Mouse (Mus musculus) lung, embryonic 16.5 days (tissue): Measurements from ENCODE around the gene Ptpro. TPM values are rescaled to one million over a fixed set of nuclear protein-coding genes. Genes with fewer than 3 reads are reported as not detected.

Source experiments
- ATAC-seq: fragments of 200-750 bp; cut with Nextera tagmentation; 2 replicates; pipeline ENCODE4 v1.8.0; 2017; ENCODE audit warnings: low read depth, mild to moderate bottlenecking, moderate library complexity
- H3K27ac ChIP-seq: fragments of 300-500 bp; sonication (generic); 2 replicates; pipeline ENCODE4 v1.5.1; 2014; ENCODE audit warnings: mild to moderate bottlenecking, control low read depth, low read length
- H3K27me3 ChIP-seq: fragments of 300-500 bp; sonication (generic); 2 replicates; pipeline ENCODE4 v1.6.1; 2014; ENCODE audit warnings: low read depth, low read length, mixed read lengths; ENCODE audit not compliant: control insufficient read depth, insufficient read depth
- H3K36me3 ChIP-seq: fragments of 300-500 bp; sonication (generic); 2 replicates; pipeline ENCODE4 v1.6.1; 2014; ENCODE audit warnings: low read length; ENCODE audit not compliant: control insufficient read depth, insufficient read depth
- H3K4me1 ChIP-seq: fragments of 300-500 bp; sonication (generic); replicated peaks from 2 replicates; pipeline ENCODE4 v1.6.1; 2014; ENCODE audit warnings: low read length, mixed read lengths; ENCODE audit not compliant: control insufficient read depth, insufficient read depth
- H3K4me2 ChIP-seq: fragments of 300-500 bp; sonication (generic); 2 replicates; pipeline ENCODE4 v1.6.1; 2014; ENCODE audit warnings: low read depth, low read length, control low read depth
- H3K4me3 ChIP-seq: fragments of 300-500 bp; sonication (generic); 2 replicates; pipeline ENCODE4 v1.5.1; 2014; ENCODE audit warnings: mild to moderate bottlenecking, low read length, control low read depth
- H3K9ac ChIP-seq: fragments of 300-500 bp; sonication (generic); 2 replicates; pipeline ENCODE4 v1.6.1; 2014; ENCODE audit warnings: low read length, control low read depth
- H3K9me3 ChIP-seq: fragments of 300-500 bp; sonication (generic); 2 replicates; pipeline ENCODE4 v1.6.1; 2016; ENCODE audit warnings: low read length; ENCODE audit not compliant: control insufficient read depth
- WGBS: fragments of 180-500 bp; shearing (Covaris S2); extraction: QIAGEN DNeasy Blood & Tissue Kit; methylation state at CpG from one replicate; pipeline ENCODE4 v1.1.7; 2014; 5-methylcytosine and 5-hydroxymethylcytosine counted together
- polyA plus RNA-seq: library from polyadenylated mRNA; unstranded; fragments of >200 nt; fragmentation: Nextera tagmentation; extraction: Ambion mirVana; gene quantifications from 2 replicates; pipeline ENCODE4 v1.2.1, GENCODE M21; 2015

The Ptpro gene
- polyA plus RNA-seq, 1 experiment from 2014 or later = 2.3 TPM

- Histone ChIP-seq H3K9ac (no peak overlapping the region), H3K4me3 (no peak overlapping the region), H3K4me2 (no peak overlapping the region), H3K27ac (no peak overlapping the region), H3K36me3 (no peaks in the 10 kb centered on the region), H3K27me3 (peaks cover 20% of the 10 kb centered on the region), H3K4me1 (no peaks in the 10 kb centered on the region), H3K9me3 (no peaks in the 10 kb centered on the region)
- whole genome bisulfite sequencing = 9% methylated on average over 7 of the region's 7 CpGs
- no peak for ATAC-seq
Observed at GRCm38 (mm10) chr6:137253415-137253814, 1.3 kb downstream of the Ptpro start.

- ATAC-seq = no peak
- Histone ChIP-seq H3K36me3 (no peaks in the 10 kb centered on the region), H3K27me3 (no peaks in the 10 kb centered on the region), H3K4me1 (no peaks in the 10 kb centered on the region), H3K9ac (no peak overlapping the region), H3K9me3 (peaks cover 4% of the 10 kb centered on the region), H3K4me2 (no peak overlapping the region), H3K27ac (no peak overlapping the region), H3K4me3 (no peak overlapping the region)
- WGBS = 100% methylated on average over 1 of the region's 1 CpGs
Observed at GRCm38 (mm10) chr6:137261033-137261432, 8.9 kb downstream of the Ptpro start.

GRCm38 (mm10) chr6:137262087-137262486 is 10.0 kb downstream of the Ptpro start:
- 65% methylated on average over 3 of the region's 3 CpGs for WGBS
- no peaks in the 10 kb centered on the region for H3K4me1 ChIP-seq
- peaks cover 4% of the 10 kb centered on the region for H3K9me3 ChIP-seq
- H3K27me3 ChIP-seq = no peaks in the 10 kb centered on the region
- H3K4me3 ChIP-seq = no peak overlapping the region
- ATAC-seq = no peak
- no peaks in the 10 kb centered on the region for H3K36me3 ChIP-seq
- no peak overlapping the region for H3K27ac ChIP-seq
- H3K4me2 ChIP-seq = no peak overlapping the region
- H3K9ac ChIP-seq = no peak overlapping the region

GRCm38 (mm10) chr6:137268019-137268418 is 15.9 kb downstream of the Ptpro start:
- no peak overlapping the region for H3K27ac ChIP-seq
- no peak for ATAC-seq
- no peaks in the 10 kb centered on the region for H3K9me3 ChIP-seq
- no peak overlapping the region for H3K9ac ChIP-seq
- no peak overlapping the region for H3K4me2 ChIP-seq
- 59% methylated on average over 8 of the region's 8 CpGs for WGBS
- no peaks in the 10 kb centered on the region for H3K27me3 ChIP-seq
- no peaks in the 10 kb centered on the region for H3K4me1 ChIP-seq
- H3K36me3 ChIP-seq = no peaks in the 10 kb centered on the region
- no peak overlapping the region for H3K4me3 ChIP-seq

- Histone ChIP-seq H3K27me3 (no peaks in the 10 kb centered on the region), H3K9ac (no peak overlapping the region), H3K4me3 (no peak overlapping the region), H3K36me3 (no peaks in the 10 kb centered on the region), H3K9me3 (no peaks in the 10 kb centered on the region), H3K27ac (no peak overlapping the region), H3K4me2 (no peak overlapping the region), H3K4me1 (no peaks in the 10 kb centered on the region)
- no peak for ATAC-seq
- WGBS = 74% methylated on average over 10 of the region's 10 CpGs
Observed at GRCm38 (mm10) chr6:137268592-137268991, 16.5 kb downstream of the Ptpro start.

- Histone ChIP-seq H3K36me3 (no peaks in the 10 kb centered on the region), H3K27ac (no peak overlapping the region), H3K9ac (no peak overlapping the region), H3K4me1 (no peaks in the 10 kb centered on the region), H3K4me3 (no peak overlapping the region), H3K9me3 (no peaks in the 10 kb centered on the region), H3K4me2 (no peak overlapping the region), H3K27me3 (no peaks in the 10 kb centered on the region)
- ATAC-seq = no peak
- 90% methylated on average over 8 of the region's 8 CpGs for WGBS
Observed at GRCm38 (mm10) chr6:137272513-137272912, 20.4 kb downstream of the Ptpro start.

GRCm38 (mm10) chr6:137277587-137277994 is 25.5 kb downstream of the Ptpro start:
- H3K27me3 ChIP-seq = peaks cover 6% of the 10 kb centered on the region; the same call in 1 of the 2 replicates
- H3K36me3 ChIP-seq = no peaks in the 10 kb centered on the region
- H3K4me3 ChIP-seq = no peak overlapping the region
- no peak overlapping the region for H3K27ac ChIP-seq
- H3K9ac ChIP-seq = no peak overlapping the region
- 45% methylated on average over 12 of the region's 12 CpGs for WGBS
- no peak for ATAC-seq
- no peaks in the 10 kb centered on the region for H3K4me1 ChIP-seq
- no peak overlapping the region for H3K4me2 ChIP-seq
- no peaks in the 10 kb centered on the region for H3K9me3 ChIP-seq

- H3K4me3 ChIP-seq = no peak overlapping the region
- 76% methylated on average over 7 of the region's 7 CpGs for WGBS
- H3K9ac ChIP-seq = no peak overlapping the region
- no peaks in the 10 kb centered on the region for H3K9me3 ChIP-seq
- H3K4me1 ChIP-seq = no peaks in the 10 kb centered on the region
- no peak for ATAC-seq
- peaks cover 6% of the 10 kb centered on the region; the same call in 1 of the 2 replicates for H3K27me3 ChIP-seq
- H3K4me2 ChIP-seq = no peak overlapping the region
- H3K27ac ChIP-seq = no peak overlapping the region
- no peaks in the 10 kb centered on the region for H3K36me3 ChIP-seq
Observed at GRCm38 (mm10) chr6:137279576-137279975, 27.5 kb downstream of the Ptpro start.

- H3K36me3 ChIP-seq = no peaks in the 10 kb centered on the region
- H3K4me1 ChIP-seq = no peaks in the 10 kb centered on the region
- no peak overlapping the region for H3K4me3 ChIP-seq
- no peak for ATAC-seq
- WGBS = 76% methylated on average over 6 of the region's 6 CpGs
- H3K9ac ChIP-seq = no peak overlapping the region
- H3K27me3 ChIP-seq = peaks cover 6% of the 10 kb centered on the region; the same call in 1 of the 2 replicates
- no peak overlapping the region for H3K27ac ChIP-seq
- H3K9me3 ChIP-seq = no peaks in the 10 kb centered on the region
- H3K4me2 ChIP-seq = no peak overlapping the region
Observed at GRCm38 (mm10) chr6:137281541-137282049, 29.5 kb downstream of the Ptpro start.

GRCm38 (mm10) chr6:137282050-137282449 is 29.9 kb downstream of the Ptpro start:
- H3K4me1 ChIP-seq = no peaks in the 10 kb centered on the region
- ATAC-seq = no peak
- no peaks in the 10 kb centered on the region for H3K9me3 ChIP-seq
- H3K9ac ChIP-seq = no peak overlapping the region
- 64% methylated on average over 7 of the region's 7 CpGs for WGBS
- H3K36me3 ChIP-seq = no peaks in the 10 kb centered on the region
- H3K27ac ChIP-seq = no peak overlapping the region
- peaks cover 6% of the 10 kb centered on the region; the same call in 1 of the 2 replicates for H3K27me3 ChIP-seq
- no peak overlapping the region for H3K4me2 ChIP-seq
- H3K4me3 ChIP-seq = no peak overlapping the region
